Mouse (Mus musculus): Measurements from ENCODE around the gene Ltbp3.
"Not testable (repeated sequence)": the region's sequence is repeated elsewhere in the genome, so short reads cannot be mapped to it uniquely, and the experiment has no call there.

Gene Ltbp3

DNA sequence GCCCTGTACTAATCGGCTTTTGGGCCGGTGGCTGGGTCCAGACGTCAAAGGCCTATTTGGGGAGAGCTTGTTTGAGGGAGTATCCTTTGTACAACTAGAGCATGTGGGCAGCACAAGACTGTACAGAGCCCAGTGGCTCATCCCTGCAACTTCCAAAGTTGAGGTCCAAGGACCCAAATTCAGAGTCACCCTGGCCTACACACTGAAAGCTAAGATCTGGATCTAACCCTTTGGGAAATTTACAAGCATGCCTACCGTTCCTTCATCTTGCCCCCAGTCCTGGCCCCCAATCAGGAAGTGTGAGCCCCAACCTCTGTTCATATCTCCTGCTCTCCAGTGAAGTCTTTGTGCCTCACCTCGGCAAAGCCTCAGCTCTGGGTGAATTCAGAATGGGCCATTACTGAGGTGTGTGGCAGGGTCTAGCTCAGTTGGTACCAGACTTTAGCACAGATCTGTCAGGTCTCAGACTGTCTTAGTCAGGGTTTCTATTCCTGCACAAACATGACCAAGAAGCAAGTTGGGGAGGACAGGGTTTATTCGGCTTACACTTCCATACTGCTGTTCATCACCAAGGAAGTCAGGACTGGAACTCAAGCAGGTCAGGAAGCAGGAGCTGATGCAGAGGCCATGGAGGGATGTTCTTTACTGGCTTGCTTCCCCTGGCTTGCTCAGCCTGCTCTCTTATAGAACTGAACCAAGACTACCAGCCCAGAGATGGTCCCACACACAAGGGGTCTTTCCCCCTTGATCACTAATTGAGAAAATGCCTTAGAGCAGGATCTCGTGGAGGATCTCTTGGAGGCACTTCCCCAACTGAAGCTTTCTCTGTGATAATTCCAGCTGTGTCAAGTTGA is 53.4 kb downstream of the Ltbp3 start:
- not testable (repeated sequence) for DNase-seq

DNA sequence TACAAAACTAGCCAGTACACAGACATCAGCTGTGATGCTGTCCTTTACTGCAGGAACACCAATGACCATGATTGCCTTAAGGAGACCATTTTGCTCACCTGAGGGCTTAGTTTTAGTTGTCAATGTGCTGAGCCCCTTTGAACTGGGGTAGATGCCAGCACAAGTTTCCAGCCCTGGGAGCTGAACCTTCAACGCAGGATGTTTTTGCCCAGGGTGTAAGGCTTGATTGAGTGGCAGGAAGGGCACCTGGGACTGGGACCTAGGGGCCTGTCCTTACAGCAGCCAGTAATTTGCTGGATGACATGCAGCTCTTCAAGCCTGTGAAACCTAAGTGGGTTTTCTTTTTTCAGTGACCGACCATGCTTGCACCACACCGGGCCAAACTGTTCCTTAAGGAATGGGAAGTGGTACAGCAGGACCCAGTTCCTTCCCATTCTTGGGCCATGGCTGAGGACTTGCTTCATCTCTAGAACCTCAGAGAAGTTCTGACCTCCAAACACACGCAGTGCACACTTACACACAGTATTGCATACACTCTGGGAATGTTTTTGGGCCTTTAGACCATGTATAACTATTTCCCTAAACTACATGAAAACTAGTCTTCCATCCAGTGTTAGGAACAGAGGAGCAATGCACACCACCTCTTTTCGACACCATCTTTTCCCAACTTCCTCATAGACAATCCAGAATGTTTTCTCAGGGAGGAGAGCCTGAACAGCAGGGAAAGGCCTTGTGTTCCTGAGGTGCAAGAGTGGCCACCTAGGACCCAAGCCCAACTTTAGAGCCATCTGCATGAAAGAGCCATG is 54.3 kb downstream of the Ltbp3 start:
- DNase-seq = no peak

GRCm38 (mm10) chr19:5795668-5796572 is 55.2 kb downstream of the Ltbp3 start:
- no peak for DNase-seq

DNA sequence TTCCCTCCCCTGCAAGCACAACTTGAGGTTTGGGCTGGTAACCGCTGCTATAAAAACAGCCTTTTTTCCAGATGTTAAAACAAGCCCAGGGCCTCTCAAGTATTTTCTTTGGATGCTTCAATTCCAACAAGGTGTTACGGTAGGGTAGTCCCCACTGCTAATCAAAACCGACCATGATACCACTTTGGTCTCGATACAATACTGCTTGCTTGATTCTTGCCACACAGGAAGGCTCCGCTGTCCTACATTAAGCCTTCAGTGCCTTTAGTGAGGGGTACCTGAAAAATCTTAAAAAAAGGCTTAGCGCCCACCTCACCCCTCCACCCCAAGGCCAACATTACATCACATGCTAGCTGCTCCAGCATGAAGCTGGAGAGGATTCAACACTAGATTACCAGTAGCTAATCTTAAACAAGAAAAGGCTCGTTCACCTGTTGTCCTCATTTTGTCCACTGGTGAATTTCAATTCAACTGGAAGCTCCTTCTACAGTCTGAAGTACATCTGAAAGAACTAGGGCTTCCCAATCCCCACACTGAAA is 55.9 kb downstream of the Ltbp3 start:
- no peak for DNase-seq

GRCm38 (mm10) chr19:5797381-5798111 is 56.8 kb downstream of the Ltbp3 start:
- DNase-seq = no peak

DNA sequence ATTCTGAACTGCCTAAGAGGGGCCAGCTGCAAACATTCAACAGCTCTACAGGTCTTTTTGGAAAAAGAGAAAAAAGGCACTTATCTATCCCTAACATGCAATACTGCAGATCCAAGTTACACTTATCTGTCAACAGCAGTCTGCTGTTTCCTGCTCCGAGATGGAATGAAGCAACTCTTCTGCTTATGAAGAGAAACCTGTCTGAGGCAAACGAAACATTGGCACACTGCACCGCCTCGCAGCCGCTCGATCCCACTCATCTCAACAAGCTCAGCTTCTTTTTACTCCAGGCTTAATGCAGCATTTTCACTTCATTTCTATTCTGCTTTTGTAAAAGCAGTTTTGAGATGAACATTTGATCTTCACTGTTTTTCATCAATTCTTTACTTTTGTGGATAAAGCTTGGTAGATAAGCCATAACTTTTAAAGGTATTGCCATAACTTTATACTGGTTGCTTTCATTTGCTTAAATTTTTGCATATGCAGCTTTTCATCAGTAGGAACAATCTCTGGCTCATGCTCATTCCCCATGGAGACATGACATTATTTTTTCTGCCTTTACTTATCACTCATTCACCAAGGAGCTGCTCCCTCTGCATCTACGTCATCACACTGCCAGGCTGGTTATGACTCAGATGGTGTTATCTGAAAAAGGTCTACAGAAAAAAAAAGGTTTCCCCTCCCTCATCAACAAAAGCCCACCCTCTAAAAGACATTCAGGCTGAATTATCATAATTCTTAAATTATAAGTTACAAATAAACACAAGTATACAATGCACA is 58.2 kb downstream of the Ltbp3 start:
- no peak for DNase-seq

GRCm38 (mm10) chr19:5799566-5800349 is 59.1 kb downstream of the Ltbp3 start:
- DNase-seq = no peak

- no peak for DNase-seq
Measured at GRCm38 (mm10) chr19:5800350-5800631, 59.6 kb downstream of the Ltbp3 start.

DNA sequence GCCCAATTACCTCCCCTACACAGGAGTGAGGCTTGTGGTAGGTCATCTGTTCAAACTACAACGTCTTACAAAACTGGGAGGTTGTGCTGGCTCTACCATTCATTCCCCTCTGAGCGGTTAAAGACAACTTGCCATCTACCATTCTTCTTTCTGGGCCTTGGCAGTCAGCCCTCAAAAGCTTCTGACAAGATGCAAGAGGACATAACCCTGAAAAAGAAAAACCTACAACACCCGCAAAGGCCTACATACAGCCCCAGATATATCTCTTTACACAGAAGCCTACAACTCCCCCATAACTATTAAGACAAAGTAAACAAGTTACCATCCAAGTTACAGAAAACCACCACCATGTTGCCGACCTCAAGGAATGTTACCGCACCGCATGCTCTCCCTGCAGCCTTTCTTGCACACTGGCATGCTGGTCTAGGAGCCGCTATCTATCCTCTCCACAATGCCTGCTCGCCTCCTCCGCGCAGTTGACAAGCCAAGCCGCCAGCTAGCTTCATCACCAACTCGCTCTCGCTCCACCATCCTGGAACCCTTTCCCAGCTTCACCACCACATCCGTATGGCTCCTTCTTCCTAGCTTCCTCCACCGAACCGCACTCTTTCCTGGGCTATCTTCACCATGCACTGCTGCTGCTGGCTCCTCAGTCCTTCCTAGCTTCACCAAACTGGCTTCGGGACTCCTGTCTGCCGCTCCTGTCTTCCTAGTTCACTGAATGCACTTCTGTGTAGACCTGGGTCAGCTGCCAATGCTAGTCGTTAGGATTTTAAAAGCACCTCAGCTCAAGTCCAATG is 60.1 kb downstream of the Ltbp3 start:
- DNase-seq = no peak

DNA sequence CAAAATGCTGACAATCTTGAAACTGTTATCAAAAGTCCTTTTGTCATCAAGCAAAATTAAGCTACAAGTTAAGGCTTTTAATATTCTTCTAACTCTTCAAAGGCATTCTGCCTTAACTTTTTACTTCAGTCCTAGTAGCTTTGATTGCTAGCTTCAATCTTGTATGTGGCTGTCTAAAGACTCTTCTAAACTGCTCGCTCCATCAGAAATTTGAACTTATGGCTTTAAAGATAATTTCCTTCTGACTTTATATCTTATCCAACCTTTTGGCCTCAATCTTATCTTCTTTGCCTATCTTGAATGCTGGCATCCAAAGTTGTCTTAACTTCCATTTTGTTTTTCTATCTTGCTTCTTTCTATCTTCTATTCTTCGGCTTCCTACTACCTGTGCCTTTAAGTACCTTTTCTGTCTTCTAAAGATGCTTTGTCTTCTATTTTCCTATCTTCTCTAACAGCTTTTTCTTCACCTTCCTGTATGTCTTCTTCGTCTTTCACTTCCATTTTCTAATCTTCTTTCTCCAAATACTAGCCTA is 60.8 kb downstream of the Ltbp3 start:
- DNase-seq = no peak

- peak; percentile 88 to 97 for DNase-seq
Measured at GRCm38 (mm10) chr19:5802011-5802786, 61.5 kb downstream of the Ltbp3 start.

- no peak for DNase-seq
Measured at GRCm38 (mm10) chr19:5802787-5803040, 62.0 kb downstream of the Ltbp3 start.

- DNase-seq = peak; percentile 99 to 100
Measured at GRCm38 (mm10) chr19:5803041-5803880, 62.6 kb downstream of the Ltbp3 start.

- no peak for DNase-seq
Measured at GRCm38 (mm10) chr19:5803881-5804279, 63.2 kb downstream of the Ltbp3 start.

DNA sequence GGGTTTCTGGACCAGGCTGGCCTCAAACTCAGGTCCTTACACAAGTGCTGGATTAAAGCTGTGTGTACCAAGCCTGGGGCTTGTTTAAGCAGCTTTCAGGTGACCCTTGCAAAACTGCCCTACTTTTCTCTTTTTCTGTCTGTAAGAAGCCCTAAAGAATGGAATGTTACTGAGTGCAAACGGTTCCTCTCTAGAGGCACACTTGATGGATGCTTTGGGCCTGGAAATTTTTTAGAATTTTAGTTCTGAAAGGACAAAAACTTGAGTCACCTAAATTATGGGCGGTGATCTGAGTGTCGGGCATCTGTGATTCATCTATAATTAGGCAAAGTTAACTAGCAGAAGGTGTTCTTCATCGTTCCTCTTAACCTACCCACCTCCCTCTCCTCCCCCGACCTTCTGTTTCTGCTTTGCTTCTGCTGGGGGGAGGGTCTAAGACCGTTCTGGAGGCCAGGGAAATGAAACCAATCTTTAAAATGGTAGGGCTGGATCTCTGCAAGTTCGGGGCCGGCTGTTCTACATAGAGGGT is 63.7 kb downstream of the Ltbp3 start:
- DNase-seq = no peak

DNA sequence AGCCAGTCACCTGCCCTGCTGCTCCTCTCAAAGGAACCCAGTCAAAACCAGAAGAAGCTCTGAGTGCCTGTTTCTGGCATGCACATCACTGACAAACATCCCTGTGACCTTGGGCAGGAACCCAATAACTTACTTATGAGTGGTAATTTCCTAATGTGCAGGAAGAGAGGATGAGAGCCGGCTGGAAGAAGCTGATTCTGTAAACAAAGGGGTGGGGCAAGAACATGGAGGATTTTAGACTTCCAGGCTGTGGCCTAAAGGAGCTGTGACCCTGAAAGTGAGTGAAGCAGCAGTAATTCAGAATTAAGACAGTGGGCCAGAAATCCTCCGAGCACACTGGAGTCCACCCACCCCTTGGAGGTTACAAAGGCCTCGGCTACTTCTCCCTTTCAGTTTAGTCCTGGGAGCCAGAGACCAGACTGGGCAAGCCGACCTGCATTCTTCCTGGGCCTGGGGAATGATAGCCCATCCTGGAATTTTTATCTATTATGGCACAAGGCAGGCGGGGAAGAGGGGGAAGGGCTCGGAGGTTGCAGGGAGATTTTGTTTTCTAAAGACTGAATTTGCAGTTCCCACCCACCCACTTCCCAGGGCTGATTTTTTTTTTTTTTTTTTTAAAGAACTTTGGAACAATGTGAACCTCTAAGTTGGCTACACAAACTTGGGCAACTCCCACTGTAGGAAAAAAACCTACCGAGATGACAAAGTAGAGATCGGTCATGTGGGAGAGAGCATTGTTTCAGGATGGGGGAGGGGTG is 65.5 kb downstream of the Ltbp3 start:
- DNase-seq = no peak

DNA sequence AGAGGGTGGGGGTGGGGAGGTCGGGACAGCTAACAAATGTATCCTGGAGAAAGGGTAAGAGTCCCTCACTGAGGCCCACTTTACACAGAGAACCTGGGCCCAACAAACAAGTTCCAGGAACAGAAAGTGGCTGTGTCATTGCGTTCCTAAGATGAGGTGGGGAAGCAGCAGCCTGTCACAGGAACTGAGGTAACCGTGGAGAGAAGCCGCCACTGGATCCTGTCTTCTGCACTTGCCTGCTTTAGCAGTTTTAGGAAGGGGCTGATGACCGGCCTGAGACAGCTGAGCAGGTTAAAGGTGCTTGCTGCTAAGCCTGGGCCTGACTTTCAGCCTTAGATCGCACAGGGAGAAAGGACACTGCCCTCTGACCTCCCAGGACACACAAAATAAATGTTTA is 66.1 kb downstream of the Ltbp3 start:
- no peak for DNase-seq
